Mouse (Mus musculus) heart, embryonic 15.5 days (tissue): Measurements from ENCODE around the gene Anks1b. TPM values are rescaled to one million over a fixed set of nuclear protein-coding genes. Genes with fewer than 3 reads are reported as not detected.

ENCODE experiments used
- ATAC-seq: fragments of 200-750 bp; cut with Nextera tagmentation; replicated peaks from 2 replicates; pipeline ENCODE4 v1.8.0; 2017; ENCODE audit warnings: low read depth, moderate TSS enrichment; ENCODE audit not compliant: insufficient number of reproducible peaks, insufficient read depth, low FRiP score
- H3K27ac ChIP-seq: fragments of 300-500 bp; sonication (generic); 2 replicates; pipeline ENCODE4 v1.5.1; 2015; ENCODE audit warnings: mild to moderate bottlenecking, inconsistent platforms
- H3K27me3 ChIP-seq: fragments of 300-500 bp; sonication (generic); 2 replicates; pipeline ENCODE4 v1.6.1; 2015; ENCODE audit warnings: inconsistent platforms
- H3K36me3 ChIP-seq: fragments of 300-500 bp; sonication (generic); 2 replicates; pipeline ENCODE4 v1.6.1; 2015; ENCODE audit warnings: mild to moderate bottlenecking, inconsistent platforms
- H3K4me1 ChIP-seq: fragments of 300-500 bp; sonication (generic); replicated peaks from 2 replicates; pipeline ENCODE4 v1.6.1; 2015; ENCODE audit warnings: inconsistent platforms
- H3K4me2 ChIP-seq: fragments of 300-500 bp; sonication (generic); 2 replicates; pipeline ENCODE4 v1.6.1; 2015; ENCODE audit warnings: inconsistent platforms, mild to moderate bottlenecking, moderate library complexity
- H3K4me3 ChIP-seq: fragments of 300-500 bp; sonication (generic); 2 replicates; pipeline ENCODE4 v1.5.1; 2015; ENCODE audit warnings: mild to moderate bottlenecking, inconsistent platforms
- H3K9ac ChIP-seq: fragments of 300-500 bp; sonication (generic); 2 replicates; pipeline ENCODE4 v1.6.1; 2015; ENCODE audit warnings: mild to moderate bottlenecking, inconsistent platforms
- H3K9me3 ChIP-seq: fragments of 300-500 bp; sonication (generic); replicated peaks from 2 replicates; pipeline ENCODE4 v1.6.1; 2016; ENCODE audit warnings: inconsistent platforms
- WGBS: fragments of 180-500 bp; shearing (Covaris S2); methylation state at CpG from one replicate; pipeline ENCODE4 v1.1.7; 2015; ENCODE audit warnings: mixed read lengths; 5-methylcytosine and 5-hydroxymethylcytosine counted together
- polyA plus RNA-seq: library from polyadenylated mRNA; unstranded; fragments of >200 nt; fragmentation: Nextera tagmentation; extraction: Ambion mirVana; gene quantifications from 2 replicates; pipeline ENCODE4 v1.2.1, GENCODE M21; 2015

Gene Anks1b
- polyA plus RNA-seq, 1 experiment from 2014 or later, result 0.79 TPM

DNA sequence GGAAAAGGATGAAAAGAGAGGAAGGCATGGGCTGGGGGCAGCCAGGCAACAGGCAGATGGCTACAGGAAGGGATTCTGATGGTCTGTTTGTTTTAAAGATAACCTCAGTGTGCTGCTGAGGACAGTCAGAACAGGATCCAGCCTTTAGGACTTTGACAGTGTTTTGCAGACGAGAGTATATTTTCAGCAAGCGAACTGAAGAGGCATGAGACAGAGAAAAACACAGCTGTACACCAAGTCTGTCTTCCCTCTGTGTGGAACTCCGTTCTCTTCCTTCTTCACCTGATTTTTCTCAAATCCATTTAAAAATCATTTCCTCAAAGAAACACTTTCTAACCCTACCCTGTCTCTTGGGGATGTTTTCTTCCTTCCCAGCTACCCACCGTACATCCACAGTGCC is 710.7 kb downstream of the Anks1b start:
- no peak overlapping the region for H3K4me2 ChIP-seq
- no peak overlapping the region for H3K4me3 ChIP-seq
- no peaks in the 10 kb centered on the region for H3K36me3 ChIP-seq
- H3K9ac ChIP-seq, result no peak overlapping the region
- H3K27me3 ChIP-seq, result no peaks in the 10 kb centered on the region
- H3K9me3 ChIP-seq, result no peaks in the 10 kb centered on the region
- H3K4me1 ChIP-seq, result no peaks in the 10 kb centered on the region
- no peak overlapping the region for H3K27ac ChIP-seq
- no peak for ATAC-seq
- 43% methylated on average over 4 of the region's 4 CpGs for WGBS

GRCm38 (mm10) chr10:90596142-90596541 is 722.8 kb downstream of the Anks1b start:
- 22% methylated on average over 3 of the region's 3 CpGs for WGBS
- H3K9me3 ChIP-seq, result no peaks in the 10 kb centered on the region
- H3K9ac ChIP-seq, result no peak overlapping the region
- ATAC-seq, result no peak
- no peaks in the 10 kb centered on the region for H3K27me3 ChIP-seq
- H3K27ac ChIP-seq, result no peak overlapping the region
- no peaks in the 10 kb centered on the region for H3K4me1 ChIP-seq
- H3K36me3 ChIP-seq, result no peaks in the 10 kb centered on the region
- H3K4me3 ChIP-seq, result no peak overlapping the region
- no peak overlapping the region for H3K4me2 ChIP-seq

- no peaks in the 10 kb centered on the region for H3K9me3 ChIP-seq
- no peak overlapping the region for H3K4me2 ChIP-seq
- H3K9ac ChIP-seq, result no peak overlapping the region
- H3K27ac ChIP-seq, result no peak overlapping the region
- H3K4me1 ChIP-seq, result no peaks in the 10 kb centered on the region
- no peak overlapping the region for H3K4me3 ChIP-seq
- no peaks in the 10 kb centered on the region for H3K27me3 ChIP-seq
- no peak for ATAC-seq
- no peaks in the 10 kb centered on the region for H3K36me3 ChIP-seq
- 40% methylated on average over 3 of the region's 3 CpGs for WGBS
These were observed 723.3 kb downstream of the Anks1b start for GRCm38 (mm10) chr10:90596576-90596975.

DNA sequence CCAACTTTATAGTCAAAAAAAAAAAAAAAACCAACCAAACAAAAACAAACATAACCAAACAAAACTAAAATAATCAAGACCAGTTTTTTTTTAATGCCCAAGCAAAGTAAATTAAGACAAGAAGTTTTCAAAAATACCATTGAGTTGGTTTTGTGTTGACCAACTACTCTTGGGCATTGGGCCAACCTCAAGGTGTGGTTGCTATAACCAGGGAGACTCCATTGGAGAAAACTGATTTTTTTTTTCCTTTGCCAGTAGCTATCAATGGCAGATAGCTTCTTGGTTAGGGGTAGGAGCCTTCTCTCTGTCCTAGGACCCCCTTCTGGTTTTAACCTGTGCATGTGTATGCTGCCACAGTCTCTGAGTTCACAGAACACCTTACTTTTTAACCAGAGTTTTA is 725.8 kb downstream of the Anks1b start:
- Histone ChIP-seq H3K36me3 (no peaks in the 10 kb centered on the region), H3K4me2 (no peak overlapping the region), H3K4me3 (no peak overlapping the region), H3K27me3 (no peaks in the 10 kb centered on the region), H3K9ac (no peak overlapping the region), H3K27ac (no peak overlapping the region), H3K4me1 (no peaks in the 10 kb centered on the region), H3K9me3 (no peaks in the 10 kb centered on the region)
- ATAC-seq, result no peak

DNA sequence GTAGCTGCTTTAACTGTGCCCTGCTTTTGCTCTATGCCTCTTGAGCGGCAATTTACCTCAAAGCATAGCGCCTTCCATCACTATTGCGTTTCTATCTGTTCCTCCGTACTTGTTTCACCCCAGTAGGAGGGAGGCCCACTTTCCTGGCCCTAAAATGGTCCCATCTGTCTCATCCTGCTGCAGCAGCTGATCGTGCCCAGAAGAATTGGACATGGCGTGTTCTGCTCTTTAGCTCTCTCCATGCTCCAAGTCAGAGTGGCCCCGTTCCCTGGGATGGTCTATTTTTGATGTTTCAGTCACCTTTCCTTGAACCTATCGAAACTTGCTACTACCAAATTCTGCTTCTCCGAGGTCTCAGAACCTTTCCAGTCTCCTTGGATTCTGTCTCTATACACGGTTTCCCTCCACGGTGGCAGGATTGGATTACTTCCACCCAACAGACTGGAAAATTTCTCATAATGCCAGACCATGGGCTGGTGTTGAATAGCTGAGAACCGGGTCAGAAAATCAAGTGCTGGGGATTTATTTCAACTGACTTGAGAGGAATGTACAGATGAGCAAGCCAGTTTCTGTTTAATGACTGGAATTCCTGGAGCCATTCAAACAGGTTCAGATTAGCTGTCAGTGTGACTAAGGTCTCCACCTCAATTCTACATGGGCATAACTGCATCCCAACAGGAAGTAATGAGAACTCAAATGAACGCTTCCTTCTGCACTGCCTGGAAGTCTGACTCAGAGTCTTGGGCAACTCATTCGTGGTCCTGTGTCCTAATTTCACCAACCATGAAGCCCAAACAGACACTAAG is 726.6 kb downstream of the Anks1b start:
- H3K4me3 ChIP-seq, result no peak overlapping the region
- no peaks in the 10 kb centered on the region for H3K27me3 ChIP-seq
- no peak for ATAC-seq
- H3K9me3 ChIP-seq, result no peaks in the 10 kb centered on the region
- no peak overlapping the region for H3K9ac ChIP-seq
- H3K4me1 ChIP-seq, result no peaks in the 10 kb centered on the region
- no peak overlapping the region for H3K27ac ChIP-seq
- no peaks in the 10 kb centered on the region for H3K36me3 ChIP-seq
- 82% methylated on average over 14 of the region's 14 CpGs for WGBS
- no peak overlapping the region for H3K4me2 ChIP-seq

GRCm38 (mm10) chr10:90607586-90607985 is 734.3 kb downstream of the Anks1b start:
- Histone ChIP-seq H3K9ac (no peak overlapping the region), H3K36me3 (no peaks in the 10 kb centered on the region), H3K4me2 (no peak overlapping the region), H3K4me3 (no peak overlapping the region), H3K9me3 (no peaks in the 10 kb centered on the region), H3K27ac (no peak overlapping the region), H3K27me3 (no peaks in the 10 kb centered on the region), H3K4me1 (no peaks in the 10 kb centered on the region)
- no peak for ATAC-seq
- 64% methylated on average over 3 of the region's 3 CpGs for WGBS

GRCm38 (mm10) chr10:90609437-90609836 is 736.1 kb downstream of the Anks1b start:
- 78% methylated on average over 7 of the region's 7 CpGs for WGBS
- H3K36me3 ChIP-seq, result no peaks in the 10 kb centered on the region
- H3K4me2 ChIP-seq, result no peak overlapping the region
- no peaks in the 10 kb centered on the region for H3K9me3 ChIP-seq
- no peak overlapping the region for H3K9ac ChIP-seq
- H3K4me3 ChIP-seq, result no peak overlapping the region
- no peaks in the 10 kb centered on the region for H3K4me1 ChIP-seq
- H3K27me3 ChIP-seq, result no peaks in the 10 kb centered on the region
- ATAC-seq, result no peak
- no peak overlapping the region for H3K27ac ChIP-seq

DNA sequence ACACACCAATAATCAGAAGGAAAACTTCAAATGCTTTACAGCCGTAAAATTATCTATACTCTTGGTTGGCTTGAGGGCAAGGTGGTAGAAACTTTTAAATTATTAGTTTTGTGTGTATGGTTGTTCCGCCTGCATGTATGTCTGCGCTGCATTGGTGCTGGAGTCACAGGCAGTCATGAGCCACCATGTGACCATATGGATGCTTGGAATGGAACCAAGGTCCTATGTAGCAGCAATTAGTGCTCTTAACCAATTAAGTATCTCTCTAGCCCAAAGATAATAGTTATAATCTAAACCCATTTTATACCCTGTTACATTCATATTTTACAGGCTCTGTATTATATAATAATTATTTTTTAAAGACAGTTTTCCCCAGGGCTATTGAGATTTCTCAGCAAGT is 739.7 kb downstream of the Anks1b start:
- H3K9ac ChIP-seq, result no peak overlapping the region
- 92% methylated on average over 3 of the region's 3 CpGs for WGBS
- no peaks in the 10 kb centered on the region for H3K27me3 ChIP-seq

DNA sequence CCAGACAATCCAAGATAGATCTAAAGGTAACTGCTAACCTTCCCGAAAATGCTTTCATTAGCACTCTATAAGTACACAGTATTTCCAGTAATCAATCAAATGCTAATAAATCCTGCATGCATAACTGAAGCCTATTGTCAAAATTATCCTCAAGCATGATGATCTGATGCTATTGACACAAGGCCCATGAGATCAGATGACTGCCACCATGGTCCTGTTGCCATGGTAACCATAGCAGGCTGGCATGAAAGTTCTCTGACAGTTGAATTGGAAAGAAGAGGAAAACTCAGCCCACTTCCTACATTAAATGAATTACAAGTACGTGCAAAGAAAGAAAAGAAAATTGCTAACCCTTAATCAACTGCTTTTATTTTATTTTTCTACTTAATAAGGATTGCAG is 741.9 kb downstream of the Anks1b start:
- no peak for ATAC-seq
- Histone ChIP-seq H3K27me3 (no peaks in the 10 kb centered on the region), H3K4me3 (no peak overlapping the region), H3K9ac (no peak overlapping the region), H3K36me3 (no peaks in the 10 kb centered on the region), H3K4me1 (no peaks in the 10 kb centered on the region), H3K4me2 (no peak overlapping the region), H3K27ac (no peak overlapping the region), H3K9me3 (no peaks in the 10 kb centered on the region)
- WGBS, result 63% methylated on average over 2 of the region's 2 CpGs

More for the DNA sequence above, 739.7 kb downstream of the Anks1b start:
- Histone ChIP-seq H3K27ac (no peak overlapping the region), H3K4me1 (no peaks in the 10 kb centered on the region), H3K4me2 (no peak overlapping the region), H3K36me3 (no peaks in the 10 kb centered on the region), H3K4me3 (no peak overlapping the region), H3K9me3 (no peaks in the 10 kb centered on the region)
- ATAC-seq, result no peak

GRCm38 (mm10) chr10:90616622-90617021 is 743.3 kb downstream of the Anks1b start:
- no peak for ATAC-seq
- Histone ChIP-seq H3K36me3 (no peaks in the 10 kb centered on the region), H3K27me3 (no peaks in the 10 kb centered on the region), H3K4me2 (no peak overlapping the region), H3K4me1 (no peaks in the 10 kb centered on the region), H3K9me3 (no peaks in the 10 kb centered on the region), H3K27ac (no peak overlapping the region), H3K9ac (no peak overlapping the region), H3K4me3 (no peak overlapping the region)
- 77% methylated on average over 2 of the region's 2 CpGs for WGBS

- Histone ChIP-seq H3K36me3 (no peaks in the 10 kb centered on the region), H3K4me3 (no peak overlapping the region), H3K4me1 (no peaks in the 10 kb centered on the region), H3K9me3 (no peaks in the 10 kb centered on the region), H3K27me3 (no peaks in the 10 kb centered on the region), H3K9ac (no peak overlapping the region), H3K4me2 (no peak overlapping the region), H3K27ac (no peak overlapping the region)
- no peak for ATAC-seq
- 70% methylated on average over 7 of the region's 7 CpGs for WGBS
These were observed 744.5 kb downstream of the Anks1b start for GRCm38 (mm10) chr10:90617664-90618296.

DNA sequence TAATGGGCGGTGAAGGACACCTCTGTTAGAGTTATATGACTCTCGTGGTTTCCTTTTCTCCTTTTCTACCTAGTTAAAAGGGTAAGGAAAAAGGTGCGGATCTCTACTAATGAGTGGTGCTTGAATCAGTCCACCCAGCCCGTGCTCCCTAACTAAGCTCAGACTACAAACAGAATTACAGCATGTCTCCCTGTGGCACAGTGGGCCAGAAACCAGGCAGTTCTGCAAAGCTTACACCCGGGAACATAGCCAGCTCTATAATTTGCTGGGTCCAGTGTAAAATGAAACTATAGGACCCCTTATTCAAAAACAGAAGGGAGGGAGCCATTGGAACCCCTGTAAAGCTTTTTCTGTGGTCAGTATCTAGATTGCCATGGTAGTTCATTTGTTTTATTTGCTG is 754.2 kb downstream of the Anks1b start:
- 78% methylated on average over 5 of the region's 5 CpGs for WGBS
- Histone ChIP-seq H3K9ac (no peak overlapping the region), H3K9me3 (no peaks in the 10 kb centered on the region), H3K27ac (no peak overlapping the region), H3K4me2 (no peak overlapping the region), H3K4me3 (no peak overlapping the region), H3K27me3 (no peaks in the 10 kb centered on the region), H3K36me3 (no peaks in the 10 kb centered on the region), H3K4me1 (no peaks in the 10 kb centered on the region)
- ATAC-seq, result no peak
